Mouse (Mus musculus): Measurements from ENCODE around the gene Tpd52l1. TPM values are rescaled to one million over a fixed set of nuclear protein-coding genes. Genes with fewer than 3 reads are reported as not detected.

Gene Tpd52l1
- polyA plus RNA-seq (2016; fragmentation: Nextera tagmentation; extraction: Ambion mirVana) = 31.7 and 33.9 TPM in 2 replicates

- H3K9me3 ChIP-seq (replicated peaks) = no peaks in the 10 kb centered on the region
- peaks cover 5% of the 10 kb centered on the region; the same call in 1 of the 2 replicates for H3K4me1 ChIP-seq
- DNase-seq (ENCODE audit: low spot score) = peak; percentile 94
- no peaks in the 10 kb centered on the region for H3K27me3 ChIP-seq (ENCODE audit: low read depth, poor library complexity, severe bottlenecking)
- peak within 1 kb of the TSS; percentile 90 for H3K27ac ChIP-seq
- H3K4me3 ChIP-seq = peak within 1 kb of the TSS; percentile 78
- no peaks in the 10 kb centered on the region for H3K36me3 ChIP-seq
- 1% methylated on average over 59 of the region's 59 CpGs for WGBS
These were observed at the start of gene Tpd52l1 for GRCm38 (mm10) chr10:31445291-31446124. Gene Tpd52l1, minus strand, starts transcription at chr10:31445958.

DNA sequence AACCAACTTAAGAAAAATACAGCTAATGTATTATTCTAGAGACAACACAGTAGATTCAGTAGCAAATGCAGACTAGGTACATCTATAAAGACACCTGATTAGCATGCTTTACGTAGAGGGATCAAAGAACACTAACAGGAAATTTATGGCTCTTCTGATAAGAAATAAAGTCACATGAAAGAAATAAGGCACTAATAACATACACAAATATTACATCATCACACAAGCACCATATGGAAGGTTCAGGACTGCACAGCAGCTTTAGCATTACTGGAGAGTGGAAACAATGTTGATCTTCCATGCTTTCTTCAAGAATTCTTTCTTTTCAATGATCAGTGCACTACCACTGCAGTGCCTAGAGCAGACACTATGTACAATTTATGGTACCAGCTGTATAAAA, 48.5 kb upstream of the Tpd52l1 start:
- Histone ChIP-seq H3K4me3 (no peak overlapping the region), H3K4me1 (no peaks in the 10 kb centered on the region), H3K27me3 (ENCODE audit: low read depth, poor library complexity, severe bottlenecking) (no peaks in the 10 kb centered on the region), H3K27ac (no peak overlapping the region), H3K9me3 (replicated peaks) (no peaks in the 10 kb centered on the region), H3K36me3 (peaks cover 10% of the 10 kb centered on the region)
- DNase-seq (ENCODE audit: low spot score) = no peak
- WGBS = 91% methylated on average over 1 of the region's 1 CpGs

- no peaks in the 10 kb centered on the region for H3K9me3 ChIP-seq (replicated peaks)
- no peaks in the 10 kb centered on the region for H3K27me3 ChIP-seq (ENCODE audit: low read depth, poor library complexity, severe bottlenecking)
- DNase-seq (ENCODE audit: low spot score) = no peak
- no peak overlapping the region for H3K27ac ChIP-seq
- H3K4me1 ChIP-seq = no peaks in the 10 kb centered on the region
- no peaks in the 10 kb centered on the region for H3K36me3 ChIP-seq
- no peak overlapping the region for H3K4me3 ChIP-seq
- 82% methylated on average over 10 of the region's 10 CpGs for whole genome bisulfite sequencing
These were observed 21.5 kb upstream of the Tpd52l1 start for GRCm38 (mm10) chr10:31467043-31467898.

- Histone ChIP-seq H3K4me3 (no peak overlapping the region), H3K4me1 (no peaks in the 10 kb centered on the region), H3K27me3 (ENCODE audit: low read depth, poor library complexity, severe bottlenecking) (no peaks in the 10 kb centered on the region), H3K36me3 (no peaks in the 10 kb centered on the region), H3K9me3 (replicated peaks) (no peaks in the 10 kb centered on the region), H3K27ac (no peak overlapping the region)
- DNase-seq (ENCODE audit: low spot score) = no peak
- WGBS = 90% methylated on average over 6 of the region's 6 CpGs
These were observed 20.2 kb upstream of the Tpd52l1 start for GRCm38 (mm10) chr10:31465840-31466541.

DNA sequence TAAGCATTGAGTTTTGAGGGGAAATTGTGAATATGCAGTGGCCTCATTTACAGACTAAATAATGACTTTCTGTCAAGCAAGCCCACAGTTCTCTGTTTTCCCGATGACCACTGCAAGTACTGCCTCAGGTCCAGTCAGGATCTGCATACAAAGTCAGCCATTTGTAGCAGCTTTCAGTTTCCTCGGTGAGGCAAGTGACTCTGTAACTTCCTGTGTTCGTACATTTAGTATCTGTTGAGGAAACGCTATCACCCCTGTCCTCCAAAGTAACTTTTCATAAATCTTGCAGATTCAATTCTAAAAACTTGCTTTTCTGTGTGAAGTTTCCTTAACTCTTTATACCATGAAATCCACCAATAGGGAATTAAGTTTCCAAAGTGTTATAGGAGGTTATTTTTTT, 19.7 kb upstream of the Tpd52l1 start:
- Histone ChIP-seq H3K9me3 (replicated peaks) (no peaks in the 10 kb centered on the region), H3K36me3 (no peaks in the 10 kb centered on the region), H3K4me3 (no peak overlapping the region), H3K4me1 (no peaks in the 10 kb centered on the region), H3K27me3 (ENCODE audit: low read depth, poor library complexity, severe bottlenecking) (no peaks in the 10 kb centered on the region), H3K27ac (no peak overlapping the region)
- WGBS = 82% methylated on average over 4 of the region's 4 CpGs
- DNase-seq (ENCODE audit: low spot score) = no peak

GRCm38 (mm10) chr10:31463044-31463443, 17.3 kb upstream of the Tpd52l1 start:
- WGBS = 97% methylated on average over 2 of the region's 2 CpGs
- no peak for DNase-seq (ENCODE audit: low spot score)

GRCm38 (mm10) chr10:31456806-31457205, 11.0 kb upstream of the Tpd52l1 start:
- no peaks in the 10 kb centered on the region for H3K9me3 ChIP-seq (replicated peaks)
- no peak for DNase-seq (ENCODE audit: low spot score)
- 38% methylated on average over 1 of the region's 1 CpGs for WGBS
- no peaks in the 10 kb centered on the region for H3K4me1 ChIP-seq
- H3K4me3 ChIP-seq = no peak overlapping the region
- H3K36me3 ChIP-seq = no peaks in the 10 kb centered on the region
- H3K27me3 ChIP-seq (ENCODE audit: low read depth, poor library complexity, severe bottlenecking) = no peaks in the 10 kb centered on the region
- no peak overlapping the region for H3K27ac ChIP-seq

More at GRCm38 (mm10) chr10:31463044-31463443, 17.3 kb upstream of the Tpd52l1 start:
- no peaks in the 10 kb centered on the region for H3K27me3 ChIP-seq (ENCODE audit: low read depth, poor library complexity, severe bottlenecking)
- H3K36me3 ChIP-seq = no peaks in the 10 kb centered on the region
- no peak overlapping the region for H3K27ac ChIP-seq
- no peak overlapping the region for H3K4me3 ChIP-seq
- no peaks in the 10 kb centered on the region for H3K9me3 ChIP-seq (replicated peaks)
- H3K4me1 ChIP-seq = no peaks in the 10 kb centered on the region

- no peaks in the 10 kb centered on the region for H3K36me3 ChIP-seq
- H3K4me1 ChIP-seq = peaks cover 5% of the 10 kb centered on the region; the same call in 1 of the 2 replicates
- no peak for DNase-seq (ENCODE audit: low spot score)
- 52% methylated on average over 1 of the region's 1 CpGs for WGBS
- H3K9me3 ChIP-seq (replicated peaks) = no peaks in the 10 kb centered on the region
- no peak overlapping the region for H3K27ac ChIP-seq
- no peak overlapping the region for H3K4me3 ChIP-seq
- H3K27me3 ChIP-seq (ENCODE audit: low read depth, poor library complexity, severe bottlenecking) = no peaks in the 10 kb centered on the region
These were observed 1.3 kb upstream of the Tpd52l1 start for GRCm38 (mm10) chr10:31447083-31447482.

DNA sequence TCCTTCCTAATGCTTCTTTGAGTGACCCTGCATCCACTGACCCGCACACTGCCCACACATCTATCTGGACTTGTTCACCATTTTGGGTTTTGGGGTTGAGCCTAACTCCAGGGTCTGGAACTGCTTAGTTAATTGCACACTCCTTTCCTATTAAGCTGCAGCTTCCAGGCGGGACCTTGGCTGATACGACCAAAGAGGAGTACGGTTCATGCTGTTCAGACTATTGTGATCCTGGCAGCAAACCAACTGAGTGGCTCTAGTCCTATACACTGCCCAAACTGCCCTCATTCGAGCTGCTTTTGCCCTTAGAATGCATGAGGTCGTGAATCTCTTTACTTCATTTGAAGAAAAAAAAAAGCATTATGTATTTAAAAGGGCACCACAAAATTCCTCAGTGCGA, 1.6 kb downstream of the Tpd52l1 start:
- 78% methylated on average over 7 of the region's 7 CpGs for WGBS
- H3K27ac ChIP-seq = no peak overlapping the region
- H3K4me1 ChIP-seq = peaks cover 5% of the 10 kb centered on the region; the same call in 1 of the 2 replicates
- H3K27me3 ChIP-seq (ENCODE audit: low read depth, poor library complexity, severe bottlenecking) = no peaks in the 10 kb centered on the region
- no peak overlapping the region for H3K4me3 ChIP-seq
- H3K36me3 ChIP-seq = no peaks in the 10 kb centered on the region
- DNase-seq (ENCODE audit: low spot score) = no peak
- no peaks in the 10 kb centered on the region for H3K9me3 ChIP-seq (replicated peaks)

DNA sequence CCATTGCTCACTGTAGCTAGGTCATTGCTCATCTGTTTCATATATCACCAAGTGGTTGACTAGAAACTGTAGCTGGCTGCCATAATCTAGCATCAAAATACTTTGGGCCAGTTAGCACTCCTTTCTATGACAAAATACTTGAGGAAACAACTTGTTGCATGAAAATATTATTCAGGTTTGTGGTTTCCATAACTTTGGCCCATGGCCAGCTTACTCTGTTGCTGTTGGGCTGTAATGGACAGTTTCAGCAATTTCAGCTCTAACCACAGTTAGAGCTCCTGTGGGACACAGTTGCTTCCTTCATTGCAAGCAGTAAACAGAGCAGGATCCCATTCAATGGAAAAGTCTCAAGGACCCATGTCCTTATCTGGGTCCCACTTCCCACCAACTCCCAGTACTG, 4.3 kb downstream of the Tpd52l1 start:
- no peak for DNase-seq (ENCODE audit: low spot score)
- Histone ChIP-seq H3K4me1 (peaks cover 5% of the 10 kb centered on the region; the same call in 1 of the 2 replicates), H3K27me3 (ENCODE audit: low read depth, poor library complexity, severe bottlenecking) (no peaks in the 10 kb centered on the region), H3K36me3 (no peaks in the 10 kb centered on the region), H3K4me3 (no peak overlapping the region), H3K27ac (no peak overlapping the region), H3K9me3 (replicated peaks) (no peaks in the 10 kb centered on the region)

GRCm38 (mm10) chr10:31436047-31436446, 9.7 kb downstream of the Tpd52l1 start:
- no peaks in the 10 kb centered on the region for H3K36me3 ChIP-seq
- no peaks in the 10 kb centered on the region for H3K4me1 ChIP-seq
- no peak overlapping the region for H3K4me3 ChIP-seq
- no peak for DNase-seq (ENCODE audit: low spot score)
- no peaks in the 10 kb centered on the region for H3K9me3 ChIP-seq (replicated peaks)
- H3K27me3 ChIP-seq (ENCODE audit: low read depth, poor library complexity, severe bottlenecking) = no peaks in the 10 kb centered on the region
- no peak overlapping the region for H3K27ac ChIP-seq
- 83% methylated on average over 4 of the region's 4 CpGs for WGBS

DNA sequence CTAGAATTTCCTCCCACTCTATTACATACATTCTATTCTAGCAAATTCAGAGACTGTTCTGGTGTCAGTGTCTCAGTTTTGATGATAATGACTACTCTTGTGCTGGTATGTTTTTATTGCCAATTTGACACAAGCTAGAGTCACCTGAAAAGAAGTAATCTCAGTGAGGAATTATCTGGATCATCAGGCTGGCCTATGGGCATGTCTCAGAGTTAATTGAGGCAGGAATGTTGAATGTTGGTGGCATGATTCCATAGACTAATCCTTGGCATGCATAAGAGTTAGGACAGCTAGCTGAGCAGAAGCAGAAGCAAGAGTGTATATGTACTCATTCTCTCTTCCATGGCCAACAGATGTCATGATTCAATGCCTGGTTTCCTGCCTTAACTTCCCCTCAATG, 27.8 kb downstream of the Tpd52l1 start:
- Histone ChIP-seq H3K4me1 (no peaks in the 10 kb centered on the region), H3K27ac (no peak overlapping the region), H3K27me3 (ENCODE audit: low read depth, poor library complexity, severe bottlenecking) (no peaks in the 10 kb centered on the region), H3K36me3 (no peaks in the 10 kb centered on the region), H3K4me3 (no peak overlapping the region), H3K9me3 (replicated peaks) (no peaks in the 10 kb centered on the region)
- no peak for DNase-seq (ENCODE audit: low spot score)
